Mouse (Mus musculus): Measurements from ENCODE around the gene Klhdc3. TPM values are rescaled to one million over a fixed set of nuclear protein-coding genes. Genes with fewer than 3 reads are reported as not detected.

Klhdc3 gene
- total RNA-seq, 2 experiments from 2014 or later, result 172 to 177 TPM

DNA sequence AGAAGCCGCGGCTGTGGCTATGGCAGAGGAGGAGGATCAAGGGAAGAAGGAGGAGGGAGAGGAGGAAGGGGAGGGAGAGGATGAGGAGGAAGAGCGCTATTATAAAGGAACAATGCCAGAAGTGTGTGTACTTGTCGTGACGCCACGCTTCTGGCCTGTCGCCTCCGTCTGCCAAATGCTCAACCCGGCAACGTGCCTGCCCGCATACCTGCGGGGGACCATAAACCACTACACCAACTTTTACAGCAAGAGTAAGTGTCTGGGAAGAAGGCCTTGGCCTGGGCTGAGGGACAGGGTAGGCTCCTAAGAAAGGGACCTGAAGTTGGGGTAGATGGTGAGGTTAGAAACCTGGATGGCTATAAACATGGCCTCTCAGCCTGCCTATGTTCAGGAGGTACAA is 18.7 kb downstream of the Klhdc3 start:
- DNase-seq (ENCODE audit: low spot score in 2 of 2), result no peak

GRCm38 (mm10) chr17:46661351-46661750 is 19.4 kb downstream of the Klhdc3 start:
- no peak for DNase-seq (ENCODE audit: low spot score in 2 of 2)

DNA sequence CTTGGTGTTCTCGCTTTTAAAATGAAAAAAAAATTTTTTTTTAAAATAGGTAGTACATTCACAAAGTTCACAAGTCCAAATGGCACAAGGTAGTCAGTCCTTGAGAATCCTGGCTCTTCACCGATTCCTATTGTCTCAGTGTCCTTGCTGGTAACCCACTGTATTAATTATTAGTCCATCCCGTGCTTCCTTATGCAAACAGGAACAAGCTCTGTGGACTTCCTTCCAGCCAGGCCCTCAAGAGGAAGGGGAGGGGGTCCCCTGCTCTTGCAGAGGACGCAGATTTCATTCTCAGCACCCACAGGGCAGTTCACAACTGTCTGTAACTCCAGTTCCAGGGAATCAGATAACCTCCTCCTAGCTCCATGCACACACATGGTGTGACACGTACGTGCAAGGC is 24.7 kb downstream of the Klhdc3 start:
- no peak for DNase-seq (ENCODE audit: low spot score in 2 of 2)

DNA sequence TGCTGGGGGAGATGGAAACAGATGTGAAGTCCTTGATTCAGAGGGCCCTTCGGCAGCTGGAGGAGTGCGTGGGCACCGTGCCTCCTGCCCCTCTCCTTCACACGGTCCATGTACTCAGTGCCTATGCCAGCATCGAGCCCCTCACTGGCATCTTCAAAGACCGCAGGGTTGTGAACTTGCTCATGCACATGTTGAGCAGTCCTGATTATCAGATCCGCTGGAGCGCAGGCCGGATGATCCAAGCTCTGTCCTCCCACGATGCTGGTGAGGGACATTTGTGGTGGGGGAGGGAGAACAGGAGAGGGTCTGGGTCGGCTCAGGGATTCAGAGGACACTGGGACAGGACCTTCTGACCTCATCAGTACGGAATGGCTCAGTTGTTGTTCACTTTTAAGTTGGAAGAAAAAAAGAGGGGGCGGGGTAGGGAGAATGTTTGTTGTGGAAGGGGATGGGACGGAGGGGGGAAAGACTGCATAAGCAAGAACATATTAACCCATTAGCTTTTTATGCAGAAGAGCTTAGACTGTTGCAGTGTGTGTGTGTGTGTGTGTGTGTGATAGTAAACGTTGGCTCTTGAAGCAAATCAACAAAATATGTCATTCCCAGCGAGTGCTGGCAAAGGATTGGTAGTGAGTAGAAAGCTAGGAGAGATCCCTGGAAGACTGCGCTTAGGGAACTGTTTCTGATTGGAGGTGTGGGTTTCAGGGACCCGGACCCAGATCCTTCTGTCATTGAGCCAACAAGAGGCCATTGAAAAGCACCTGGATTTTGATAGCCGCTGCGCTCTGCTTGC is 28.8 kb downstream of the Klhdc3 start:
- peak in 1 of 2 experiments; percentile 42 for DNase-seq (ENCODE audit: low spot score in 2 of 2)

DNA sequence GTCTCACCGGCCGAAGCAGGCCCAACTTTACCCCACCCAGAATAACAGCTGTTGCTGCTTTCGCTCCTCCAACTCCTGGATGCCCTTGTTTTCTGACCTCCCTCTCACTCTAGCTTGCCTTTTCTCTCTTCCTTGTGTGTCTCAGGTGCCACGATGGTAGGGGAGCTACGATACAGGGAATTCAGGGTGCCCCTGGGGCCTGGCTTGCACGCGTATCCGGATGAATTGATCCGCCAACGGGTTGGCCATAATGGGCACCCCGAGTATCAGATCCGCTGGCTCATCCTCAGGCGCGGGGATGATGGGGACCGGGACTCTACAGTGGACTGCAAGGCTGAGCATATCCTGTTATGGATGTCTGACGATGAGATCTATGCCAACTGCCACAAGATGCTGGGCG is 29.4 kb downstream of the Klhdc3 start:
- DNase-seq (ENCODE audit: low spot score in 2 of 2), result no peak

DNA sequence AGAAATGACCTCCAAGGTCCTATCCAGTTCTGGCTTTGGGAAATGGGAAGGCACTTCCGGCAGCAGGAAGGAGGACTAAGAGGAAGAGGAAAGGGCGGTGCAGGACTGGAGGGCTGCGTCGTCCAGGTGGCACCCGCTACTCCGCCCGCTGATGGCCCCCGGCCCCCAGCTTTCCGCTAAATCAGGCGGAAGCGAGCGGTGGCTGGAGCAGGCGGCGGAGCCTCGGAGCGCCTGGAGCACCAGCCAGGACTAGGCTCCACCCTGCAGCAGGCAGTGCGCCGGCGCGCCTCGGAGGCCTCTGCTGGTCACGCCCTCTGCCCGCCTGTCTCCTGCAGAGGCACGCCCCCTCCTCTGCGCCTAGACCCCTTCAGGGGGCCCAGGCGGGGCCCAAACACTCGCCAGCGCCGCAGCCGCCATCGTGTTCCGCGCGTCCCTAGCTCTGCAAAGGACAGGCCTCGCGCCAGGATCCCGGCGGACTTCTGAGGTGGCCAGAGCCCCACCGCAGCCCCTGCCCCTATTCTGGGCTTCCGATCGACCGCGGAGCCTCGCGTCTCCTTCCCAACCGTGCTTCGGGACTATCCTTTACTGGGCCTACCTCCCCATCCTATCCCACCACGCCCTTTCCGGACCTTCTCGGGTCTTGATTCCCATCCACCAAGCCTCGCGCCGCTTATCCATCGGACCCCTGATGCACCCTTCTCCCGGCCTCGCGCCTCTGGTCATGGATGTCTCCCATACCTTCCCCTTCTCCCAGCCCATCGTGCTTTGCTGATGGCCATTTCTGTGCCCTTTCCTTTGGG is 30.3 kb downstream of the Klhdc3 start, which contains the start of gene Cul7:
Gene Cul7 (plus strand): TSS at position 106 of the 800 bp plus-strand sequence.
- DNase-seq (ENCODE audit: low spot score in 2 of 2), result peak; percentile 89 to 91

DNA sequence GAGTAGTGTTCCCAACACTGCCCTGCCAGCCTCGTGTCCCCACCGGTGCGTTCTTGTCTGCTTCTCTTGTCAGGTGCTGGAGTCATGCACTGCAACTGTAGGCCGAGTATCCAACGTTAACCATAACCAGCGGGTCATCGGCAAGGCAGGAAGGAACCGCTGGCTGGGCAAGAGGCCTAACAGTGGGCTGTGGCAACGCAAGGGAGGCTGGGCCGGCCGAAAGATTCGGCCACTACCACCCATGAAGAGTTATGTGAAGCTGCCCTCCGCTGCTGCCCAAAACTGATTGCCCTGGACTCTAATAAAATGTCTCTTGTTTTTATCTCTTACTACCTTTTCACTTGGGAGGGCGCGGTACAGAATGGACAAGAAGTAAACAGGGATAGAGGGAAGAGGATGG is 30.9 kb downstream of the Klhdc3 start:
- DNase-seq (ENCODE audit: low spot score in 2 of 2), result no peak

GRCm38 (mm10) chr17:46648436-46648835 is 32.3 kb downstream of the Klhdc3 start:
- DNase-seq (ENCODE audit: low spot score in 2 of 2), result no peak

- no peak for DNase-seq (ENCODE audit: low spot score in 2 of 2)
Observed at GRCm38 (mm10) chr17:46647279-46647678, 33.4 kb downstream of the Klhdc3 start.

GRCm38 (mm10) chr17:46646322-46646662 is 34.4 kb downstream of the Klhdc3 start:
- DNase-seq (ENCODE audit: low spot score in 2 of 2), result no peak

- peak; percentile 97 to 100 for DNase-seq (ENCODE audit: low spot score in 2 of 2)
Observed at GRCm38 (mm10) chr17:46645561-46646321, 35.0 kb downstream of the Klhdc3 start, which contains the start of the genes Klc4 and Mrpl2. Gene Klc4 (minus strand): TSS chr17:46646022. Gene Mrpl2 (plus strand): TSS chr17:46646229.

DNA sequence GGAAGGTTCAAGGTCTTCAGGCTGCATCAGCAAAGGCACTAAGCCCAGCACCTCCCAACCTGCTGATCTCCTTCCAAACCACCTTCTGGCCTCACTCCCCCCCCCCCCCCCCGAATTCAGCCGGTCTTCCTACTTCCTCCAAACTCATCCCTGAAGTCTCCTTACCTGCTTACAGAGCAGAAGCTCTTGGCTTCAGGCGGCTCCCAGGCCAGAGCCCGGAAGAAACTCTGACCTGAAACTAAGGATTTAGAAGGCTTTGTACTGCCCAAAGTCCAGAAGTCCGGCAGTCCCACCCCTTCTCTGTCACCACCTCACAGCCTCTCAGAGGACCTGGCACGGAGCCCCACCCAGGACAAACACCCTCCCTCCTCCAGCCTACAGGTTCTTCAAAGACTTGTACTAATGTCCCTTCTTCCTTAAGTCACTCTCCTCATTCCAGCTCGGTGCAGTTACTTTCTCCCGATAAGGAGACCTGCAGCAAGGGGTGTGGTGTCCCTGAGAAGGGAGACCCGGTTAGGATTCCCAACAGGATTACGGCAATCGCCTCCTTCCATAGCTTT is 35.7 kb downstream of the Klhdc3 start:
- no peak for DNase-seq (ENCODE audit: low spot score in 2 of 2)

GRCm38 (mm10) chr17:46644152-46644805 is 36.4 kb downstream of the Klhdc3 start:
- DNase-seq (ENCODE audit: low spot score in 2 of 2), result no peak

DNA sequence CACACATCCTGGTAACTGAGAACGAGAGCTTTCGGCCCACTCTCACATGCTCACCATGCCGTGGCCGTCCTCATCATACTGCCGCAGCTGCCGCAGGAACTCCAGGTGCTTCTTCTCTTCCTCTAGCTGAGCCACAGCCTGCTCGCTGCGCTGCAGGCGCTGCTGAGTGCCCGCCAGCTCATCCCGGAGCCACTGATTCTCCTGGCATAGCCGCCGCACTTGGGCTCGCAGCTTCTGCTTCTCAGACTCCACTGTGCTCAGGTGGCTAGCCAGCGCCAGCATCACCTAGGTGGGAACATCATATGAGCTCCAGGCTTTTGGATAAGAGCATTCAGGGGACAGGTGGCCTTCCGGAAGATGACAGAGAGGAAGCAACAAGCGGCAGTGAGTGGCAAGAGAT is 38.7 kb downstream of the Klhdc3 start:
- no peak for DNase-seq (ENCODE audit: low spot score in 2 of 2)

- no peak for DNase-seq (ENCODE audit: low spot score in 2 of 2)
Observed at GRCm38 (mm10) chr17:46639929-46640328, 40.8 kb downstream of the Klhdc3 start.

- peak; percentile 53 to 87 for DNase-seq (ENCODE audit: low spot score in 2 of 2)
Observed at GRCm38 (mm10) chr17:46636831-46637523, 43.7 kb downstream of the Klhdc3 start.

GRCm38 (mm10) chr17:46629685-46630441 is 50.9 kb downstream of the Klhdc3 start:
- no peak for DNase-seq (ENCODE audit: low spot score in 2 of 2)

DNA sequence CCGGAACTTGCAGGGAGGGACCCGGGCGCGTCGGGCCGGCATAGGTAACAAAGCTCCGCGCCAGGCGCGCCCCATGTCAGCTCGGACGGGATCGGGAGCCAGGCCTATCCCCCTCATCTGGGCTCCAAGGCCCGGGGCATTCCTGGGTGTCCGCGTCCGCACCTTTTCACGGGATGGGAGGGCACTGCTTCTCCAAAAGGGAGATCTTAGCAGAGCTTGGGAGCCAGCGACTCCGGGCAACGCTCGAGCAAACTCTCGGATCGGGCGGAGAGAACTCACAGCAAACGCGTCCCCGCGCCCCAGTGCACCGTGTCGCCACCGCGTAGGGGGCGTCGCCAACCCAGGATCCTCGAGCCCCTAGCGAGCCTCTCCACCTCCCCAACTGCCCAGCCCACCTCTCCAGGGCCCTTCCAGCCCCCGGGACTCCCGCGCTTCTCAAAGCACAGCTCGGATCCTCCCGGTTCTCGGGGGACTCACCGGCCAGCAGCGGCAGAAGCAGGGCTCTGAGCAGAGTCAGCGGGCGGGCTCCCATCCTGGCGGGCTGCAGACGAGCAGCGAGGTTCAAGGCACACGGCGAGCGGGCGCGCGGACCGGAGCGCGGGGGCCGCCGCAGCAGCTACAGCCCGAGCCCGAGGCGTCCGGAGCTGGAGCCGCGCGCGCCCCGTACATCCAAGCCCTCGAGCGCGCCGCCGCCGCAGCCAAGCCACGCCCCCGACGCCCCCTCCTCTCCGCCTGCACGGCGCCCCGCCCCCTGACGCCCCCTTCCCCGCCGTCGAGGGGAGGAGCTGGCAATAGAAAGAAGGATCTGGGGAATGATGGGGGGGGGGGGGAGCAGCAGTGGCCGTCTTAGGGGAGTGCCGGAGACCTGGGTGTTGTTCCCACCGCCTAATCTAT is 51.7 kb downstream of the Klhdc3 start, which contains the start of gene Ptk7:
Gene Ptk7 (minus strand): TSS at position 714 of the 894 bp plus-strand sequence.
- DNase-seq (ENCODE audit: low spot score in 2 of 2), result peak in 1 of 2 experiments; percentile 71
